9 mouse cellular contexts compared by ENCODE assay signal in genomic region chr1:186587065-186587804, GRCm38 (mm10).
DNase-seq lines count a peak whose midpoint lies in the region; ATAC-seq lines count a peak whose summit lies in the region.
"Had no signal": no experiment of that assay in that cellular context is flagged by ENCODE, and none has a peak within 500 bp of the region (broad histone marks: within the 10 kb centered on the region; RNA-seq: fewer than 3 reads in every experiment).

No protein-coding gene starts in this region.

- H3K9me3 ChIP-seq in kidney, embryonic 14.5 days (ENCODE audit: control insufficient read depth, low read length) = no peaks in the 10 kb centered on the region
- H3K9me3 ChIP-seq: stomach, embryonic 15.5 days had no signal

- H3K4me2 ChIP-seq in kidney, embryonic 14.5 days (replicated peaks; ENCODE audit: low read depth, low read length) = no peak overlapping the region
- H3K4me2 ChIP-seq: stomach, embryonic 15.5 days had no signal

- H3K27me3 ChIP-seq in kidney, embryonic 14.5 days (ENCODE audit: control insufficient read depth, insufficient read depth, low read length) = no peaks in the 10 kb centered on the region
- H3K27me3 ChIP-seq: stomach, embryonic 15.5 days had no signal

- WGBS in kidney, embryonic 14.5 days = 84% methylated on average over 8 of the region's 8 CpGs

- no peak overlapping the region for H3K27ac ChIP-seq in kidney, embryonic 14.5 days (ENCODE audit: low read depth, low read length)
- H3K27ac ChIP-seq: stomach, embryonic 15.5 days had no signal

- H3K36me3 ChIP-seq in kidney, embryonic 14.5 days (ENCODE audit: control insufficient read depth, insufficient read depth, low read length) = no peaks in the 10 kb centered on the region
- H3K36me3 ChIP-seq: stomach, embryonic 15.5 days had no signal

- no peak overlapping the region; the same call in 1 of the 2 replicates for H3K9ac ChIP-seq in kidney, embryonic 14.5 days (ENCODE audit: low read depth, low read length)
- H3K9ac ChIP-seq: stomach, embryonic 15.5 days had no signal

- H3K4me3 ChIP-seq in kidney, embryonic 14.5 days (ENCODE audit: low read length) = no peak overlapping the region
- H3K4me3 ChIP-seq: stomach, embryonic 15.5 days had no signal

- H3K4me1 ChIP-seq in kidney, embryonic 14.5 days (ENCODE audit: control insufficient read depth, insufficient read depth, low read length) = no peaks in the 10 kb centered on the region

- intact Hi-C loops in left cerebral cortex, postnatal 14 days (cut with DNase I) = no loop called here

- no peak for ATAC-seq in kidney, embryonic 14.5 days (ENCODE audit: low FRiP score, low TSS enrichment)

- peak; percentile 4 to 38 for DNase-seq in left cerebral cortex, postnatal 14 days (ENCODE audit: low spot score in 2 of 2)
- no peak for DNase-seq in left cerebral cortex, adult 18-20 months (ENCODE audit: low spot score in 2 of 2)
- DNase-seq in adrenal gland, postnatal 25 days = peak; percentile 24
- DNase-seq in heart, adult 9 months (ENCODE audit: low spot score in 2 of 2) = peak; percentile 74 to 80
- DNase-seq in layer of hippocampus, postnatal 36 days = peak; percentile 10 to 11
- no peak for DNase-seq in thymus, postnatal 14 days
- no peak for DNase-seq in liver

Comparison
In these comparisons a context has a peak if more than half of its experiments do, and no peak if none do; other contexts are left out.
1. DNase-seq: peak in left cerebral cortex, postnatal 14 days (2 of 2), adrenal gland, postnatal 25 days (single experiment), heart, adult 9 months (2 of 2) and layer of hippocampus, postnatal 36 days (2 of 2); none in left cerebral cortex, adult 18-20 months (0 of 2), thymus, postnatal 14 days (single experiment) and liver (single experiment).